ENCODE assay signal across 8 mouse cellular contexts in genomic region chr14:55682118-55682493, GRCm38 (mm10). TPM values are rescaled to one million over a fixed set of nuclear protein-coding genes. Genes with fewer than 3 reads are reported as not detected.
A peak's percentile ranks its signal among the peaks of the same experiment; 100 is the strongest.
DNase-seq lines count a peak whose midpoint lies in the region; ATAC-seq and TF ChIP-seq lines count a peak whose summit lies in the region.

No protein-coding gene starts in this region.

- H3K4me3 ChIP-seq in lung, embryonic 14.5 days (ENCODE audit: low read depth, low read length), result peak overlapping the region; percentile 78
- H3K4me3 ChIP-seq in limb, embryonic 10.5 days, result peak overlapping the region; percentile 90
- H3K4me3 ChIP-seq in neural tube, embryonic 14.5 days (ENCODE audit: low read depth, low read length), result peak overlapping the region; percentile 65

- WGBS in lung, embryonic 14.5 days, result 10% methylated on average over 3 of the region's 3 CpGs
- WGBS in limb, embryonic 10.5 days, result 21% methylated on average over 3 of the region's 3 CpGs
- WGBS in neural tube, embryonic 14.5 days, result 11% methylated on average over 3 of the region's 3 CpGs

- no peaks in the 10 kb centered on the region for H3K4me1 ChIP-seq in lung, embryonic 14.5 days (ENCODE audit: insufficient read depth)
- H3K4me1 ChIP-seq in limb, embryonic 10.5 days, result peaks cover 14% of the 10 kb centered on the region
- peaks cover 3% of the 10 kb centered on the region; the same call in 1 of the 2 replicates for H3K4me1 ChIP-seq in neural tube, embryonic 14.5 days (ENCODE audit: control insufficient read depth, insufficient read depth, low read length)

- no peak for TF ChIP-seq CTCF in lung, embryonic 14.5 days (IDR thresholded peaks at IDR 0.05; ENCODE audit: low read depth)

- H3K27me3 ChIP-seq in lung, embryonic 14.5 days (ENCODE audit: insufficient read depth, low read length), result no peaks in the 10 kb centered on the region
- H3K27me3 ChIP-seq in limb, embryonic 10.5 days (ENCODE audit: low read depth, poor library complexity, severe bottlenecking), result no peaks in the 10 kb centered on the region
- H3K27me3 ChIP-seq in neural tube, embryonic 14.5 days (ENCODE audit: control insufficient read depth, insufficient read depth, low read length), result no peaks in the 10 kb centered on the region

- H3K4me2 ChIP-seq in lung, embryonic 14.5 days, result peak overlapping the region; percentile 82
- peak overlapping the region; percentile 47 for H3K4me2 ChIP-seq in neural tube, embryonic 14.5 days (ENCODE audit: low read depth, low read length)

- peak overlapping the region; percentile 81 for H3K9ac ChIP-seq in lung, embryonic 14.5 days
- peak overlapping the region; percentile 17; the same call in 1 of the 2 replicates for H3K9ac ChIP-seq in neural tube, embryonic 14.5 days (replicated peaks; ENCODE audit: low read depth, low read length)

- peaks cover 34% of the 10 kb centered on the region for H3K36me3 ChIP-seq in lung, embryonic 14.5 days (ENCODE audit: insufficient read depth)
- H3K36me3 ChIP-seq in limb, embryonic 10.5 days, result peaks cover 35% of the 10 kb centered on the region
- peaks cover 14% of the 10 kb centered on the region for H3K36me3 ChIP-seq in neural tube, embryonic 14.5 days (ENCODE audit: control insufficient read depth, insufficient read depth, low read length)

- no peak for DNase-seq in lung, embryonic 14.5 days
- no peak for DNase-seq in lung, adult 18-20 months
- no peak for DNase-seq in limb, embryonic 10.5 days (ENCODE audit: low spot score)
- no peak for DNase-seq in spleen, postnatal 36 days (ENCODE audit: low spot score in 2 of 2)
- DNase-seq in layer of hippocampus, adult 8-10 months (ENCODE audit: low spot score in 2 of 2), result no peak
- no peak for DNase-seq in kidney, postnatal 4 days

- ATAC-seq in lung, embryonic 14.5 days (ENCODE audit: insufficient read depth), result peak; percentile 12; the same call in 1 of the 2 replicates
- peak; percentile 37 for ATAC-seq in erythroblast, adult 5-6 weeks (replicated peaks; ENCODE audit: low FRiP score, poor library complexity, severe bottlenecking)
- peak; percentile 52 for ATAC-seq in neural tube, embryonic 14.5 days (ENCODE audit: low read depth)

- H3K9me3 ChIP-seq in lung, embryonic 14.5 days (ENCODE audit: low read depth, low read length), result no peaks in the 10 kb centered on the region
- H3K9me3 ChIP-seq in limb, embryonic 10.5 days (replicated peaks), result no peaks in the 10 kb centered on the region
- no peaks in the 10 kb centered on the region for H3K9me3 ChIP-seq in neural tube, embryonic 14.5 days (ENCODE audit: control insufficient read depth, low read length)

- H3K27ac ChIP-seq in lung, embryonic 14.5 days (ENCODE audit: low read depth), result peak overlapping the region; percentile 92; the same call in 1 of the 2 replicates
- H3K27ac ChIP-seq in limb, embryonic 10.5 days, result peak overlapping the region; percentile 90
- peak overlapping the region; percentile 6; the same call in 1 of the 2 replicates for H3K27ac ChIP-seq in neural tube, embryonic 14.5 days (ENCODE audit: low read depth, low read length)

RNA-seq across cellular contexts. Expression of gene Tinf2, which starts 0.5 kb away (rescaled TPM):
- 53.3 and 58.0 TPM in 2 replicates for polyA plus RNA-seq in lung, embryonic 14.5 days (2014; fragmentation: Nextera tagmentation; extraction: Ambion mirVana)
- total RNA-seq in erythroblast, adult 5-6 weeks (2015; ENCODE audit: low replicate concordance), result 7.7 and 10.2 TPM in 2 replicates
- total RNA-seq in erythroblast, adult 5-6 weeks (2017; ENCODE audit: low replicate concordance), result 12.9 and 13.1 TPM in 2 replicates
- 66.2 and 77.9 TPM in 2 replicates for polyA plus RNA-seq in limb, embryonic 10.5 days (2016; fragmentation: Nextera tagmentation; extraction: Ambion mirVana)
- polyA plus RNA-seq in neural tube, embryonic 14.5 days (2014; fragmentation: Nextera tagmentation; extraction: Ambion mirVana), result 28.3 and 28.6 TPM in 2 replicates
- 10 to 100 TPM; 12.2 to 20.8 (median 16.0) TPM for total RNA-seq in layer of hippocampus, adult 8-10 months (2022)

RNA-seq across cellular contexts. Expression of gene Nedd8, which starts 10.2 kb away (rescaled TPM):
- polyA plus RNA-seq in lung, embryonic 14.5 days (2014; fragmentation: Nextera tagmentation; extraction: Ambion mirVana), result 556 and 577 TPM in 2 replicates
- total RNA-seq in erythroblast, adult 5-6 weeks (2015; ENCODE audit: low replicate concordance), result 89.5 and 91.3 TPM in 2 replicates
- total RNA-seq in erythroblast, adult 5-6 weeks (2017; ENCODE audit: low replicate concordance), result 66.5 and 67.1 TPM in 2 replicates
- 649 and 655 TPM in 2 replicates for polyA plus RNA-seq in limb, embryonic 10.5 days (2016; fragmentation: Nextera tagmentation; extraction: Ambion mirVana)
- polyA plus RNA-seq in neural tube, embryonic 14.5 days (2014; fragmentation: Nextera tagmentation; extraction: Ambion mirVana), result 550 and 603 TPM in 2 replicates
- total RNA-seq in layer of hippocampus, adult 8-10 months (2022), result 100 to 1,000 TPM; 290 to 309 (median 300) TPM

RNA-seq across cellular contexts. Expression of gene Gmpr2, which starts 10.4 kb away (rescaled TPM):
- polyA plus RNA-seq in lung, embryonic 14.5 days (2014; fragmentation: Nextera tagmentation; extraction: Ambion mirVana), result 58.4 and 59.4 TPM in 2 replicates
- 1.5 and 2.7 TPM in 2 replicates for total RNA-seq in erythroblast, adult 5-6 weeks (2015; ENCODE audit: low replicate concordance)
- 6.9 and 8.5 TPM in 2 replicates for total RNA-seq in erythroblast, adult 5-6 weeks (2017; ENCODE audit: low replicate concordance)
- polyA plus RNA-seq in limb, embryonic 10.5 days (2016; fragmentation: Nextera tagmentation; extraction: Ambion mirVana), result 55.8 and 60.8 TPM in 2 replicates
- 42.5 and 43.7 TPM in 2 replicates for polyA plus RNA-seq in neural tube, embryonic 14.5 days (2014; fragmentation: Nextera tagmentation; extraction: Ambion mirVana)
- total RNA-seq in layer of hippocampus, adult 8-10 months (2022), result 10 to 100 TPM; 25.2 to 31.1 (median 28.6) TPM

RNA-seq across cellular contexts. Expression of gene Mdp1, which starts 21.8 kb away (rescaled TPM):
- 51.6 and 52.0 TPM in 2 replicates for polyA plus RNA-seq in lung, embryonic 14.5 days (2014; fragmentation: Nextera tagmentation; extraction: Ambion mirVana)
- total RNA-seq in erythroblast, adult 5-6 weeks (2015; ENCODE audit: low replicate concordance), result 4.6 and 10.4 TPM in 2 replicates
- total RNA-seq in erythroblast, adult 5-6 weeks (2017; ENCODE audit: low replicate concordance), result 7.1 and 8.4 TPM in 2 replicates
- 58.8 and 67.0 TPM in 2 replicates for polyA plus RNA-seq in limb, embryonic 10.5 days (2016; fragmentation: Nextera tagmentation; extraction: Ambion mirVana)
- polyA plus RNA-seq in neural tube, embryonic 14.5 days (2014; fragmentation: Nextera tagmentation; extraction: Ambion mirVana), result 69.0 and 75.5 TPM in 2 replicates
- 10 to 100 TPM; 47.1 to 51.1 (median 49.6) TPM for total RNA-seq in layer of hippocampus, adult 8-10 months (2022)

RNA-seq across cellular contexts. Expression of gene Tgm1, which starts 31.6 kb away (rescaled TPM):
- polyA plus RNA-seq in lung, embryonic 14.5 days (2014; fragmentation: Nextera tagmentation; extraction: Ambion mirVana), result 0.89 and 1.3 TPM in 2 replicates
- 0.96 TPM in 1 of 2 replicates, not detected in the other for total RNA-seq in erythroblast, adult 5-6 weeks (2015; ENCODE audit: low replicate concordance)
- 0.14 and 0.85 TPM in 2 replicates for total RNA-seq in erythroblast, adult 5-6 weeks (2017; ENCODE audit: low replicate concordance)
- 1.5 and 1.9 TPM in 2 replicates for polyA plus RNA-seq in limb, embryonic 10.5 days (2016; fragmentation: Nextera tagmentation; extraction: Ambion mirVana)
- polyA plus RNA-seq in neural tube, embryonic 14.5 days (2014; fragmentation: Nextera tagmentation; extraction: Ambion mirVana), result 0.11 and 0.33 TPM in 2 replicates
- 1 to 10 TPM in 2 of 4 experiments, not detected in 2; 5.4 to 8.2 TPM for total RNA-seq in layer of hippocampus, adult 8-10 months (2022)

Comparison
In these comparisons a context has a peak if more than half of its experiments do, and no peak if none do; other contexts are left out.
1. H3K27ac ChIP-seq: peak in every context shown above with its lines; median percentile 92 in lung, embryonic 14.5 days; 90 in limb, embryonic 10.5 days; 6 in neural tube, embryonic 14.5 days.